ENCODE assay signal across 15 mouse cellular contexts in the genomic region with DNA sequence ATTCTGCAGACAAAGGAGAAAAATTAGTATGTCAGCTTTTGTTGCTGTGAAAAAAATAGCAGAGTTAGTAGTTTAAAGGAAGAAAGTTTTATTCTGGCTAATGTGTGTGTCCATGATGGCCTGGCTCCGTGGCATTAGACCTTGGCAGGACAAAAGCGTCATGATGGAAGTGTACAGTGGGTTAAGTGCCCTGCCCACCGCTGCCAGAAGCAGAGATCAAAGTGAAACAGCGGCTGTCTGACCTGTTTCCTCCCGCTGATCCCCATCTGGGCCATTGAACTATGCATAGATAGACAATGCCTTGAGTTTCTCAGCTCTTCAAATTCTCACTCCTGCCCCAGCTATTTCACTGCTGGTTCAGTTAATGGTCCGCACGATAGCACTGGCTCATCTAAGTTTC. TPM values are rescaled to one million over a fixed set of nuclear protein-coding genes. Genes with fewer than 3 reads are reported as not detected.
DNase-seq lines count a peak whose midpoint lies in the region; ATAC-seq and TF ChIP-seq lines count a peak whose summit lies in the region.
"Had no signal": no experiment of that assay in that cellular context is flagged by ENCODE, and none has a peak within 500 bp of the region (broad histone marks: within the 10 kb centered on the region; RNA-seq: fewer than 3 reads in every experiment).

No protein-coding gene starts in this region.

- peak; percentile 63 for DNase-seq in adrenal gland, adult 2 months
- no peak for DNase-seq in adrenal gland, postnatal 4 days (ENCODE audit: low spot score in 2 of 2)
- peak; percentile 75 for DNase-seq in R1 (ENCODE audit: low read depth, low spot score)
- no peak for DNase-seq in urinary bladder, adult 18-20 months (ENCODE audit: low spot score in 2 of 2)
- DNase-seq in thymus, postnatal 4 days, result no peak
- DNase-seq: cerebellum, postnatal 36 days; kidney, postnatal 36 days; thymus, postnatal 36 days had no signal

- H3K4me1 ChIP-seq in intestine, embryonic 15.5 days (replicated peaks), result peaks cover 11% of the 10 kb centered on the region; the same call in 1 of the 2 replicates
- H3K4me1 ChIP-seq in intestine, postnatal 0 days (replicated peaks; ENCODE audit: control insufficient read depth, insufficient read depth, low read length), result 0 out of 2 replicates have a peak, but pooled peaks cover 7% of the 10 kb centered on the region
- H3K4me1 ChIP-seq in heart, embryonic 16.5 days (ENCODE audit: control insufficient read depth, insufficient read depth, low read length), result peaks cover 36% of the 10 kb centered on the region

- H3K27ac ChIP-seq in intestine, embryonic 15.5 days, result no peak overlapping the region
- no peak overlapping the region for H3K27ac ChIP-seq in intestine, postnatal 0 days (ENCODE audit: low read depth, low read length)
- peak overlapping the region; percentile 87 for H3K27ac ChIP-seq in heart, embryonic 16.5 days (ENCODE audit: low read length)
- H3K27ac ChIP-seq: forebrain, embryonic 12.5 days; liver, embryonic 15.5 days; stomach, embryonic 15.5 days had no signal

- no peaks in the 10 kb centered on the region for H3K36me3 ChIP-seq in intestine, embryonic 15.5 days
- H3K36me3 ChIP-seq in intestine, postnatal 0 days (ENCODE audit: control insufficient read depth, insufficient read depth), result no peaks in the 10 kb centered on the region
- H3K36me3 ChIP-seq in heart, embryonic 16.5 days (ENCODE audit: control insufficient read depth, insufficient read depth), result no peaks in the 10 kb centered on the region
- H3K36me3 ChIP-seq: forebrain, embryonic 12.5 days; liver, embryonic 15.5 days; stomach, embryonic 15.5 days had no signal

- no peaks in the 10 kb centered on the region for H3K9me3 ChIP-seq in intestine, embryonic 15.5 days
- no peaks in the 10 kb centered on the region for H3K9me3 ChIP-seq in intestine, postnatal 0 days (ENCODE audit: control insufficient read depth)
- no peaks in the 10 kb centered on the region for H3K9me3 ChIP-seq in heart, embryonic 16.5 days (replicated peaks; ENCODE audit: control insufficient read depth, low read length)
- H3K9me3 ChIP-seq: forebrain, embryonic 12.5 days; G1E; liver, embryonic 15.5 days; stomach, embryonic 15.5 days had no signal

- H3K4me2 ChIP-seq in intestine, embryonic 15.5 days (replicated peaks), result 0 out of 2 replicates have a peak overlapping the region, but pooled peaks have one; percentile 11
- no peak overlapping the region for H3K4me2 ChIP-seq in intestine, postnatal 0 days (replicated peaks; ENCODE audit: low read depth)
- peak overlapping the region; percentile 47 for H3K4me2 ChIP-seq in heart, embryonic 16.5 days (ENCODE audit: low read depth, low read length)
- H3K4me2 ChIP-seq: forebrain, embryonic 12.5 days; liver, embryonic 15.5 days; stomach, embryonic 15.5 days had no signal

- 50% methylated on average over 7 of the region's 7 CpGs for WGBS in intestine, embryonic 15.5 days
- 40% methylated on average over 7 of the region's 7 CpGs for WGBS in intestine, postnatal 0 days
- WGBS in heart, embryonic 16.5 days, result 29% methylated on average over 7 of the region's 7 CpGs

- no peak overlapping the region for H3K4me3 ChIP-seq in intestine, embryonic 15.5 days (replicated peaks)
- no peak overlapping the region for H3K4me3 ChIP-seq in intestine, postnatal 0 days (ENCODE audit: low read depth, low read length)
- peak overlapping the region; percentile 24 for H3K4me3 ChIP-seq in heart, embryonic 16.5 days (ENCODE audit: low read length)
- H3K4me3 ChIP-seq: forebrain, embryonic 12.5 days; liver, embryonic 15.5 days; stomach, embryonic 15.5 days had no signal

- no peak overlapping the region for H3K9ac ChIP-seq in intestine, embryonic 15.5 days
- no peak overlapping the region for H3K9ac ChIP-seq in intestine, postnatal 0 days (ENCODE audit: low read depth, low read length)
- H3K9ac ChIP-seq in heart, embryonic 16.5 days (ENCODE audit: low read length), result peak overlapping the region; percentile 48
- H3K9ac ChIP-seq: forebrain, embryonic 12.5 days; liver, embryonic 15.5 days; stomach, embryonic 15.5 days had no signal

- TF ChIP-seq CTCF in intestine, postnatal 0 days (IDR thresholded peaks at IDR 0.05; ENCODE audit: low read depth), result no peak

- no peak; the same call in 1 of the 2 replicates for ATAC-seq in intestine, embryonic 15.5 days
- no peak for ATAC-seq in intestine, postnatal 0 days
- 0 out of 2 replicates have a peak, but pooled peaks have one; percentile 43 for ATAC-seq in heart, embryonic 16.5 days (replicated peaks; ENCODE audit: extremely low read depth, insufficient read depth, low FRiP score)

- H3K27me3 ChIP-seq in intestine, embryonic 15.5 days (replicated peaks), result no peaks in the 10 kb centered on the region
- no peaks in the 10 kb centered on the region for H3K27me3 ChIP-seq in intestine, postnatal 0 days (replicated peaks; ENCODE audit: control insufficient read depth, insufficient read depth, low read length)
- no peaks in the 10 kb centered on the region for H3K27me3 ChIP-seq in heart, embryonic 16.5 days (ENCODE audit: control insufficient read depth, insufficient read depth, low read length)
- H3K27me3 ChIP-seq: forebrain, embryonic 12.5 days; liver, embryonic 15.5 days; stomach, embryonic 15.5 days had no signal

RNA-seq across cellular contexts. Expression of a gene that starts 9.0 kb away (rescaled TPM):
- 100 to 1,000 TPM; 233 to 305 TPM for total RNA-seq in adrenal gland, adult 2 months (2021)
- polyA plus RNA-seq in adrenal gland, adult 2 months (2012; rRNA removed), result 12.2 and 20.6 TPM in 2 replicates
- total RNA-seq in adrenal gland, postnatal 4 days (2021), result 100 to 1,000 TPM; 227 to 242 TPM
- polyA plus RNA-seq in intestine, embryonic 15.5 days (2015; fragmentation: Nextera tagmentation; extraction: Ambion mirVana), result 674 and 711 TPM in 2 replicates
- 801 and 835 TPM in 2 replicates for polyA plus RNA-seq in intestine, postnatal 0 days (2015; fragmentation: Nextera tagmentation; extraction: Ambion mirVana)
- 853 and 944 TPM in 2 replicates for polyA plus RNA-seq in heart, embryonic 16.5 days (2015; fragmentation: Nextera tagmentation; extraction: Ambion mirVana)

Comparison
In these comparisons a context has a peak if more than half of its experiments do, and no peak if none do; other contexts are left out.
1. DNase-seq: peak in adrenal gland, adult 2 months (single experiment) and R1 (single experiment); none in adrenal gland, postnatal 4 days (0 of 2), urinary bladder, adult 18-20 months (0 of 2) and thymus, postnatal 4 days (single experiment).
2. RNA of a gene that starts 9.0 kb away (polyA plus RNA-seq): 853 to 944 TPM in heart, embryonic 16.5 days, 801 to 835 TPM in intestine, postnatal 0 days and 674 to 711 TPM in intestine, embryonic 15.5 days; 12.2 to 20.6 TPM in adrenal gland, adult 2 months; every median in the first group is over 10 times any median in the second.